Mouse (Mus musculus): ENCODE data around the gene Xndc1. TPM values are rescaled to one million over a fixed set of nuclear protein-coding genes. Genes with fewer than 3 reads are reported as not detected.

Gene Xndc1
- polyA plus RNA-seq, 1 experiment from 2014 or later = 21.0 TPM

DNA sequence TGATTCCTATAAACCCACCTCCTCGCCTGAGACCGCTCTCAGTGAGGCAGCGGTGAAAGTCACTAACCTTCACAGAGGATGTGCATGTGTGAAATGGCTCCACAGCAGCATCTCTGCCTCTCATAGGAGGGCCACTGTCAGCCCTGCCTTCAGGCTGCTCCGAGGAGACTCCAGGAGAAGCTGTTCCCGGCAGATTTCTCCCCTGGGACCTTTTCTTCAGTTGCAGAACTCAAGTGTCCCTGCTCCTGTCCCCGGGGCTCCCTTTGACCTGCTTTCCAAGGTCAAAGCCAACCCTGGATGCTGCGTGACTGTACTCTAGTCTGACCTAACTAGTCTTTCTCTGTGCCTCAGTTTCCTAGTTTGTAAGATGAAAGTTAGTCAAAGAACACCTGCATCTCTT lies 43.9 kb downstream of the Xndc1 start, which contains the start of gene Art5:
Gene Art5, minus strand, starts transcription at position 319 of the 400 bp plus-strand sequence.
- Histone ChIP-seq H3K9ac (replicated peaks; ENCODE audit: low read length) (no peak within 1 kb of the TSS), H3K9me3 (ENCODE audit: control insufficient read depth, low read length) (no peaks in the 10 kb centered on the region), H3K27ac (replicated peaks; ENCODE audit: low read depth, low read length) (no peak within 1 kb of the TSS), H3K4me2 (ENCODE audit: low read length) (no peak within 1 kb of the TSS), H3K36me3 (ENCODE audit: control insufficient read depth, insufficient read depth, low read length) (no peaks in the 10 kb centered on the region), H3K27me3 (ENCODE audit: control insufficient read depth, insufficient read depth, low read length) (no peaks in the 10 kb centered on the region), H3K4me3 (replicated peaks; ENCODE audit: low read depth, low read length) (no peak within 1 kb of the TSS), H3K4me1 (ENCODE audit: control insufficient read depth, insufficient read depth, low read length) (no peaks in the 10 kb centered on the region)
- DNase-seq (no peak), ATAC-seq (ENCODE audit: low FRiP score, low TSS enrichment) (no peak)
- WGBS = 78% methylated on average over 7 of the region's 7 CpGs

DNA sequence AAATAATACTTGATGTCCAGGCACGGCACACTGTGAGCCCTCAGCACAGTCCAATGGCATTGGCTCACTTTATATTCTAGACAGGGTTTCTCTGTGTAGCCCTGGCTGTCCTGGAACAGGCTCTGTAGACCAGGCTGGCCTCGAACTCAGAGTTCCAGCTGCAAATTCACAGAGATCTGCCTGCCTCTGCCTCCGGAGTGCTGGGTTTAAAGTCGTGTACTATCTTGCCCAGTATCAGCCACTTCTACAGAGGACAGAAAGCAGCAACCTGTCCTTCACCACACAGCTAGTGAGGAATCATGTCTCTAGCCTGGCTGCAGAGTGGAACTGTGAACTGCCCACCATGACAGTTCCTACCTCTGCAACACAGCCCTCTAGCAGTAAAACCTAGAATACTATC lies 44.4 kb downstream of the Xndc1 start:
- ATAC-seq (ENCODE audit: low FRiP score, low TSS enrichment) (no peak), DNase-seq (no peak)
- no peak overlapping the region for H3K9ac ChIP-seq (replicated peaks; ENCODE audit: low read length)
- H3K4me3 ChIP-seq (replicated peaks; ENCODE audit: low read depth, low read length) = no peak overlapping the region
- H3K4me1 ChIP-seq (ENCODE audit: control insufficient read depth, insufficient read depth, low read length) = no peaks in the 10 kb centered on the region
- H3K27me3 ChIP-seq (ENCODE audit: control insufficient read depth, insufficient read depth, low read length) = no peaks in the 10 kb centered on the region
- H3K36me3 ChIP-seq (ENCODE audit: control insufficient read depth, insufficient read depth, low read length) = no peaks in the 10 kb centered on the region
- WGBS = 91% methylated on average over 4 of the region's 4 CpGs
- no peak overlapping the region for H3K4me2 ChIP-seq (ENCODE audit: low read length)
- no peaks in the 10 kb centered on the region for H3K9me3 ChIP-seq (ENCODE audit: control insufficient read depth, low read length)
- H3K27ac ChIP-seq (replicated peaks; ENCODE audit: low read depth, low read length) = no peak overlapping the region

DNA sequence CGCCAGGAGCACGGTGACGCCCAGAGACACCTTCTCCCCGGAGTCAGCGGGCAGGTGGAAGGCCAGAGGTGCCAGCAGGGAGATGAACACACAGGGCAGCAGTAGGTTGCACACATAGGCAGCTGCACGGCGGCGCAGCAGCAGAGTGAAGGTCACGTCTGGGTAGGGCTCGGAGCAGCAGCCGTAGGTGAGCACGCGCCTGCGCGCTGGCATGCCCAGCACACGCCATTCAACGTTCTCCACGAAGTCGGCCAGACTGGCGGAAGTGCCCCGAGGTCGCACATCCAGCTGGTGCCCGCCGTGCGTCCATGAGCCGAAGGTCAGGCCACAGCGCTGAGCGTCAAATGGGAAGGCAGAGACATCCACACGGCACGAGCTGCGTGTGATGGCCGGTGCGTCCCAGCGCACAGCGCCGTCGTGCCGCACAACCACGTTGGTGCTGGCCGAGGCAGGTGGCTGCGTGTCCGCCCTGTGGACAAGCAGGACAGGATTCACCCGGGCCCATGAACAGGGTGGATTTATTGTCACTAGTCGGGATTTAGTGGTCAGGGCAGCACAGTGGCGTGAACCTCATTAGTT lies 47.9 kb downstream of the Xndc1 start:
- H3K9ac ChIP-seq (replicated peaks; ENCODE audit: low read length) = no peak overlapping the region
- no peaks in the 10 kb centered on the region for H3K9me3 ChIP-seq (ENCODE audit: control insufficient read depth, low read length)
- ATAC-seq (ENCODE audit: low FRiP score, low TSS enrichment) = no peak
- H3K4me3 ChIP-seq (replicated peaks; ENCODE audit: low read depth, low read length) = no peak overlapping the region
- H3K27me3 ChIP-seq (ENCODE audit: control insufficient read depth, insufficient read depth, low read length) = no peaks in the 10 kb centered on the region
- H3K36me3 ChIP-seq (ENCODE audit: control insufficient read depth, insufficient read depth, low read length) = no peaks in the 10 kb centered on the region
- H3K4me1 ChIP-seq (ENCODE audit: control insufficient read depth, insufficient read depth, low read length) = no peaks in the 10 kb centered on the region
- WGBS = 83% methylated on average over 45 of the region's 45 CpGs
- no peak for DNase-seq
- H3K4me2 ChIP-seq (ENCODE audit: low read length) = no peak overlapping the region
- no peak overlapping the region for H3K27ac ChIP-seq (replicated peaks; ENCODE audit: low read depth, low read length)

DNA sequence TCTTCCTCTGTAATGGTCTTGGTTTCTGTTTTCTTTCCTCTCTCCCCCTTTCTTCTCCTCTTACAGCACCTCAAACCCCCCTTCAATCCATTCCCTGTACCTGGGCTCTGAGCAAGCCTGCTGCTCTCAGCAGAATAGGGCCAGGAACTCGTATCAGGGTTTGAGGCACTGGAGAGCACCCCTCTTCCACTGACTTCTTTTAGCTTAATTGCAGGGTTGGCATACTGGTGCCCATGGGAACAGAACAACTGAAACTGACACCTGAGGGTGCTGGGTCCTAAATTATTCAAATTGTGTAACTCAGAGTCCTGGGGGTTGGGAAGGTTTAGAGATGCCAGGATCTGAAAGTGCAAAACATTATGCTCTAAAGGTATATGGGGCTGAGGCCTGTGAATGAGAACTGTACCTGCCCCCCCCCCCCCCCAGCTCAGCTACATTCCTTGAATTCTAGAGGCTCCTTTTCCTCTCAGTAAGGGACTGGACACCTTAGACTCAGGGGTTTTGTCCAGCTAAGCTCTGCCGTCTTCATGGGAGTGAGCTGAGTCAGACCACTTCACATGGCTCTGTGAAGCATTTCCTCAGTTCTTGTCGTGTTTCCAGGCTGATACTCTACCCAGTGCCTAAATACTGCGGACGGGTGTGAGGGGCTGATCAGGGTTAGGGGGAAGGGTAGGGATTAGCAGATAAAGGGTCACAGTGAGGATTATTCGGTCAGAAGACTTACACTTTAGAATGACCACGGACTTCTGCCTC lies 51.4 kb downstream of the Xndc1 start, which contains the start of gene Chrna10:
Gene Chrna10, minus strand, starts transcription at position 250 of the 753 bp plus-strand sequence.
- H3K9me3 ChIP-seq (ENCODE audit: control insufficient read depth, low read length) = no peaks in the 10 kb centered on the region
- H3K27ac ChIP-seq (replicated peaks; ENCODE audit: low read depth, low read length) = no peak within 1 kb of the TSS
- no peaks in the 10 kb centered on the region for H3K27me3 ChIP-seq (ENCODE audit: control insufficient read depth, insufficient read depth, low read length)
- 31% methylated on average over 7 of the region's 7 CpGs for WGBS
- no peak within 1 kb of the TSS for H3K4me2 ChIP-seq (ENCODE audit: low read length)
- H3K9ac ChIP-seq (replicated peaks; ENCODE audit: low read length) = no peak within 1 kb of the TSS
- peaks cover 34% of the 10 kb centered on the region for H3K36me3 ChIP-seq (ENCODE audit: control insufficient read depth, insufficient read depth, low read length)
- no peak within 1 kb of the TSS for H3K4me3 ChIP-seq (replicated peaks; ENCODE audit: low read depth, low read length)
- no peaks in the 10 kb centered on the region for H3K4me1 ChIP-seq (ENCODE audit: control insufficient read depth, insufficient read depth, low read length)
- no peak for DNase-seq
- ATAC-seq (ENCODE audit: low FRiP score, low TSS enrichment) = no peak

DNA sequence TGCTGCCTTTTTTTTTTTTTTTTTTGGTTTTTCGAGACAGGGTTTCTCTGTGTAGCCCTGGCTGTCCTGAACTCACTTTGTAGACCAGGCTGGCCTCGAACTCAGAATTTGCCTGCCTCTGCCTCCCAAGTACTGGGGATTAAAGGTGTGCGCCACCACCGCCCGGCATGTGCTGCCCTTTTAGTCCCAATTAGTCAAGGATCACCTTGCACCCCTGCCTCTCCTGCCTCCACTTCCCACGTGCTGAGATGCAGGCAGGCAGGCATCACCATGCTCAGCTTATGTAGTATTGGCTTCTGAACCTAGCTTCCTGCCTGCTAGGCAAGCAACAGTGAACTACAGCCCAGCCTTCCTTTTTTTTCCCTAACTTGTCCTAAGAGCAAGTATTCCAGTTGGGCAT lies 52.1 kb downstream of the Xndc1 start:
- peaks cover 39% of the 10 kb centered on the region for H3K36me3 ChIP-seq (ENCODE audit: control insufficient read depth, insufficient read depth, low read length)
- WGBS = 82% methylated on average over 6 of the region's 6 CpGs
- no peaks in the 10 kb centered on the region for H3K9me3 ChIP-seq (ENCODE audit: control insufficient read depth, low read length)
- H3K9ac ChIP-seq (replicated peaks; ENCODE audit: low read length) = no peak overlapping the region
- no peaks in the 10 kb centered on the region for H3K27me3 ChIP-seq (ENCODE audit: control insufficient read depth, insufficient read depth, low read length)
- H3K4me2 ChIP-seq (ENCODE audit: low read length) = no peak overlapping the region
- H3K4me3 ChIP-seq (replicated peaks; ENCODE audit: low read depth, low read length) = no peak overlapping the region
- H3K4me1 ChIP-seq (ENCODE audit: control insufficient read depth, insufficient read depth, low read length) = no peaks in the 10 kb centered on the region
- H3K27ac ChIP-seq (replicated peaks; ENCODE audit: low read depth, low read length) = no peak overlapping the region
- ATAC-seq (ENCODE audit: low FRiP score, low TSS enrichment) (no peak), DNase-seq (no peak)

DNA sequence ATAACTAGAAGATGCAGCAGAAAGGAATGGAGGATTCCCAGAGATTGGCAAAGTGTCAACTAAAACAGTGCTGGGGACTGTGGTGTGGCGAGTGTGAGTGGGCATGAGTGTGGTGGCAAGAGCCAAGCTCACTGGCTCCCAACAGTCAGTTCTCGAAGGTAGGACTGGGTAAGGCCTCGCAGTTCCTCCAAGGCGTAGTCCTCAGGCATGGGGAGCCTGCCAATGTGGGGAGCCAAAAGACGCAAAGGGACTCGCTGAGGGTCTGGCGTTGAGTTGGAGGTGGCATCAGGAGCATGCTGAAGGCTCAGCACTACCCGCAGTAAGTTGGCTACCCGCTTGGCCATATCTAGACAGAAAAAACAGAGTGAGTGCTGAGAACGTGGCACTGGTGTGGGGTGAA lies 55.0 kb downstream of the Xndc1 start:
- H3K27ac ChIP-seq (replicated peaks; ENCODE audit: low read depth, low read length) = no peak overlapping the region
- no peak for DNase-seq
- no peak overlapping the region for H3K4me3 ChIP-seq (replicated peaks; ENCODE audit: low read depth, low read length)
- 97% methylated on average over 10 of the region's 10 CpGs for WGBS
- H3K4me1 ChIP-seq (ENCODE audit: control insufficient read depth, insufficient read depth, low read length) = no peaks in the 10 kb centered on the region
- no peak overlapping the region for H3K9ac ChIP-seq (replicated peaks; ENCODE audit: low read length)
- no peak overlapping the region for H3K4me2 ChIP-seq (ENCODE audit: low read length)
- ATAC-seq (ENCODE audit: low FRiP score, low TSS enrichment) = no peak
- H3K9me3 ChIP-seq (ENCODE audit: control insufficient read depth, low read length) = no peaks in the 10 kb centered on the region
- H3K27me3 ChIP-seq (ENCODE audit: control insufficient read depth, insufficient read depth, low read length) = no peaks in the 10 kb centered on the region
- H3K36me3 ChIP-seq (ENCODE audit: control insufficient read depth, insufficient read depth, low read length) = peaks cover 69% of the 10 kb centered on the region

DNA sequence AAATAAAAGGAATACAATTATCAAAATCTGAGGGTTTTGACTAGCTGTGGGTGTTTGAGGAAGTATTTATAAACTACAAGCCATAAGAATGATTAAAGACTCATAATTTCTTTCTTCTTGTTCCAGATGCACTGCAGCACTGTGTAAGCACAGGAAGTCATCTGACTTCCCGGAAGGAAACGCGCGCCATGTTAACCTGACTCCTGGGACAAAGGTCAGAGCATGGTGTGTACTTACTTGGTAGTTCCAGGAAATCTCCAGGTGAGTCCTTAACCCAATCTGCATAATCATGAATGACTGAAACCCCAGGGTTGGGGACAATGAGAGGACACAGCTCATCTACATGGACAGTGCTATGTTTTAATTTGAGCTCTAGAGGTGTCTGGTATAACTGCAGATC lies 67.1 kb downstream of the Xndc1 start:
- H3K4me1 ChIP-seq (ENCODE audit: control insufficient read depth, insufficient read depth, low read length) = no peaks in the 10 kb centered on the region
- no peak overlapping the region for H3K27ac ChIP-seq (replicated peaks; ENCODE audit: low read depth, low read length)
- DNase-seq (no peak), ATAC-seq (ENCODE audit: low FRiP score, low TSS enrichment) (no peak)
- H3K9ac ChIP-seq (replicated peaks; ENCODE audit: low read length) = no peak overlapping the region
- H3K36me3 ChIP-seq (ENCODE audit: control insufficient read depth, insufficient read depth, low read length) = peaks cover 87% of the 10 kb centered on the region
- WGBS = 95% methylated on average over 4 of the region's 4 CpGs
- H3K9me3 ChIP-seq (ENCODE audit: control insufficient read depth, low read length) = no peaks in the 10 kb centered on the region
- H3K27me3 ChIP-seq (ENCODE audit: control insufficient read depth, insufficient read depth, low read length) = no peaks in the 10 kb centered on the region
- no peak overlapping the region for H3K4me3 ChIP-seq (replicated peaks; ENCODE audit: low read depth, low read length)
- no peak overlapping the region for H3K4me2 ChIP-seq (ENCODE audit: low read length)

All from midbrain, embryonic 14.5 days (tissue).